Mouse (Mus musculus): Measurements from ENCODE around the gene Lin28b. TPM values are rescaled to one million over a fixed set of nuclear protein-coding genes. Genes with fewer than 3 reads are reported as not detected.
A peak's percentile ranks its signal among the peaks of the same experiment; 100 is the strongest.

The Lin28b gene
- total and polyA plus RNA-seq, 3 experiments = not detected

DNA sequence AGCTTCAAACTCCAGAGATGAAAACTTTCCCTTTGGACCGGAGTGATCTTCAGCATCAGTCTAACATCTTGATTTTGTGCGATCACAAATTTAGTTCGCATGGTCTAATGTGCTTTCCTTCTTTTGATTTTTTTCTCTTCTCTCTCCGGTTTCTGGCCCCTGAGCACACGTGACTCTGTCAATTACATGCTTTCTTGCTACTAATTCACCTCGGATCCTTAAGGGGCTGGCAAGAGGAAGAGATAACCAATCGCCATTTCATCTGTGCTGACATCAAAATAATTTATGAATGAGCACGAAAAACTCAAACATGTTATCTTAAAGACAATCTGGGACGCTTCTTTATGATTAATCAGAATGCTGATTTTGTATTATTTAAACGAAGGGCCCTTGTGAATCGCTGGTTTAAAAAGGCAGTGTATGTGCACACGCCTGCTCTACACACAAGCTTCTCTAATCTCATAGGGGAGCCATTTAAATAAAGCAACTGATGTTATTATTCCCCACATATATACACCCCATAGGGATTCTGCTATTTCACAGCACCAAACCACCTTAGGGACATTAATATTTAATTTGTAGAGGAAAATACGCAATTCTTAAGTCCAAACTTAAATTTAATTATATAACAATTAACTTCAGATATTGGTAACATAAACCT is 16.0 kb downstream of the Lin28b start:
- no peak overlapping the region for H3K27ac ChIP-seq (ENCODE audit: control insufficient read depth, low read depth, low read length)
- H3K79me2 ChIP-seq (ENCODE audit: control insufficient read depth, insufficient read depth, low read length, poor library complexity) = no peaks in the 10 kb centered on the region
- no peak for DNase-seq (ENCODE audit: low read depth, low spot score)
- no peaks in the 10 kb centered on the region for H3K9me3 ChIP-seq (replicated peaks; ENCODE audit: insufficient read depth, low read length)
- H3K36me3 ChIP-seq (ENCODE audit: control insufficient read depth in 1 of 2, insufficient read depth in 2 of 2, low read length in 2 of 2) = no peaks in the 10 kb centered on the region
- peaks cover 0 to 2% of the 10 kb centered on the region in 2 experiments; a peak in 1 of 4 replicates for H3K27me3 ChIP-seq (ENCODE audit: control insufficient read depth in 1 of 2, insufficient read depth in 2 of 2, low read length in 2 of 2)
- no peak overlapping the region for H3K9ac ChIP-seq (ENCODE audit: control insufficient read depth, low read depth, low read length, poor library complexity, severe bottlenecking)
- no peaks in the 10 kb centered on the region for H3K4me1 ChIP-seq (ENCODE audit: control insufficient read depth in 1 of 2, insufficient read depth in 2 of 2, low read length in 2 of 2)
- no peak overlapping the region for H3K4me3 ChIP-seq (ENCODE audit: control insufficient read depth in 1 of 2, insufficient read depth in 1 of 2, low read depth in 2 of 2, low read length in 2 of 2)
- TF ChIP-seq CHD2 (IDR thresholded peaks at IDR 0.05; ENCODE audit: low read length) = no peak
- no peak for TF ChIP-seq GABPA (IDR thresholded peaks at IDR 0.05; ENCODE audit: low read depth, low read length)
- no peak for TF ChIP-seq CTCF (IDR thresholded peaks at IDR 0.05 in 2 of 3, conservative IDR thresholded peaks at IDR 0.05 in 1 of 3; ENCODE audit: control insufficient read depth in 1 of 3, insufficient read depth in 1 of 3, low read depth in 2 of 3, low read length in 3 of 3, poor library complexity in 1 of 3, severe bottlenecking in 1 of 3)
- no peak for TF ChIP-seq NRF1 (IDR thresholded peaks at IDR 0.05; ENCODE audit: insufficient read depth, low read depth, low read length, poor library complexity, severe bottlenecking)
- no peak for TF ChIP-seq TCF12 (IDR thresholded peaks at IDR 0.05; ENCODE audit: low read depth, low read length)
- TF ChIP-seq CHD1 (IDR thresholded peaks at IDR 0.05; ENCODE audit: low read depth, low read length) = no peak
- no peak for TF ChIP-seq MAX (IDR thresholded peaks at IDR 0.05; ENCODE audit: low read length)

GRCm38 (mm10) chr10:45469027-45469996 is 16.9 kb downstream of the Lin28b start:
- Histone ChIP-seq H3K9me3 (replicated peaks; ENCODE audit: insufficient read depth, low read length) (no peaks in the 10 kb centered on the region), H3K79me2 (ENCODE audit: control insufficient read depth, insufficient read depth, low read length, poor library complexity) (no peaks in the 10 kb centered on the region), H3K9ac (ENCODE audit: control insufficient read depth, low read depth, low read length, poor library complexity, severe bottlenecking) (no peak overlapping the region), H3K36me3 (ENCODE audit: control insufficient read depth in 1 of 2, insufficient read depth in 2 of 2, low read length in 2 of 2) (no peaks in the 10 kb centered on the region), H3K27ac (ENCODE audit: control insufficient read depth, low read depth, low read length) (no peak overlapping the region), H3K4me1 (ENCODE audit: control insufficient read depth in 1 of 2, insufficient read depth in 2 of 2, low read length in 2 of 2) (no peaks in the 10 kb centered on the region), H3K4me3 (ENCODE audit: control insufficient read depth in 1 of 2, insufficient read depth in 1 of 2, low read depth in 2 of 2, low read length in 2 of 2) (no peak overlapping the region), H3K27me3 (ENCODE audit: control insufficient read depth in 1 of 2, insufficient read depth in 2 of 2, low read length in 2 of 2) (peaks cover 0 to 2% of the 10 kb centered on the region in 2 experiments; a peak in 1 of 4 replicates)
- DNase-seq (ENCODE audit: low read depth, low spot score) = no peak
- TF ChIP-seq CTCF (IDR thresholded peaks at IDR 0.05 in 2 of 3, conservative IDR thresholded peaks at IDR 0.05 in 1 of 3; ENCODE audit: control insufficient read depth in 1 of 3, insufficient read depth in 1 of 3, low read depth in 2 of 3, low read length in 3 of 3, poor library complexity in 1 of 3, severe bottlenecking in 1 of 3) (no peak), SMC3 (IDR thresholded peaks at IDR 0.05; ENCODE audit: low read depth, low read length) (no peak)

DNA sequence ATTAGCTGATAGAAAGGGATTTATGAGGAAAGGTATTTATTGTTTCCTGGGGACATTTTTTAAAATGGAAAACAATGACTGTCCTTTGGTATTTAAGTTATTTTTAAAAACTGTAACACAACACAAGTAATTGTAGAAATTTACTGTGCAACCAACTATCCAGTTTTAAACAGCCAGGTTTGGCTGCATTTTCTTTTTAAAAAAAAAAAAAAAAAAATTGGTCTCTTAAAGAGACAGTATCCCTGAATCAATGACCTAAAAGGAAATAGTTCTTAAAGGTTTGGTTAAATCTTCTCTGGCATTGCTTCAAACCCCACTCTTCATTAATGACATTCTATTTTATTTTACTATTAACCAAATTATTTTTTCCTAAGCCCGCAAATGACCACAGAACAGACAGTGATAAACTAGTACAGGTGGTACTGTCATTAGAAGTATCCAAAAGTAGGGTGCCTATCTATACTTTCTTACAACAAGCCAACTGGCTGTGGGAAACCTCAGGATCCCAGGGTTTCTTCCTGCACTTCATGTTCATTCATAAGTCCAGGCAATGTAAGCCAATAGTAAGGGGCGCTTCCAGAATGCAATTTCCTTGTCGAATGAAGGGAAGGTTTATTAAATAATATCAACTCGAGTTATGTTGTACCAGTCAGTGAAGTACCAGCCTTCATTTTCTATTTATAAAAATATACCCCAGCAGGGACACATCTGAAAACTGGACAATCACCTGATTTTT is 17.8 kb downstream of the Lin28b start:
- TF ChIP-seq ZNF384 (IDR thresholded peaks at IDR 0.05; ENCODE audit: low read depth, low read length) (0 out of 2 replicates have a peak, but pooled peaks have one; percentile 25), POLR2AphosphoS2 (IDR thresholded peaks at IDR 0.05; ENCODE audit: low read length) (no peak)
- DNase-seq (ENCODE audit: low read depth, low spot score) = no peak
- peaks cover 0 to 2% of the 10 kb centered on the region in 2 experiments; a peak in 1 of 4 replicates for H3K27me3 ChIP-seq (ENCODE audit: control insufficient read depth in 1 of 2, insufficient read depth in 2 of 2, low read length in 2 of 2)
- no peaks in the 10 kb centered on the region for H3K9me3 ChIP-seq (replicated peaks; ENCODE audit: insufficient read depth, low read length)
- no peak overlapping the region for H3K27ac ChIP-seq (ENCODE audit: control insufficient read depth, low read depth, low read length)
- no peaks in the 10 kb centered on the region for H3K79me2 ChIP-seq (ENCODE audit: control insufficient read depth, insufficient read depth, low read length, poor library complexity)
- no peak overlapping the region for H3K9ac ChIP-seq (ENCODE audit: control insufficient read depth, low read depth, low read length, poor library complexity, severe bottlenecking)
- H3K4me3 ChIP-seq (ENCODE audit: control insufficient read depth in 1 of 2, insufficient read depth in 1 of 2, low read depth in 2 of 2, low read length in 2 of 2) = no peak overlapping the region
- H3K36me3 ChIP-seq (ENCODE audit: control insufficient read depth in 1 of 2, insufficient read depth in 2 of 2, low read length in 2 of 2) = no peaks in the 10 kb centered on the region
- no peaks in the 10 kb centered on the region for H3K4me1 ChIP-seq (ENCODE audit: control insufficient read depth in 1 of 2, insufficient read depth in 2 of 2, low read length in 2 of 2)
